Mouse (Mus musculus) heart, adult 2 months (tissue): ENCODE measurements around the gene Crocc. TPM values are rescaled to one million over a fixed set of nuclear protein-coding genes. Genes with fewer than 3 reads are reported as not detected.
A peak's percentile ranks its signal among the peaks of the same experiment; 100 is the strongest.

Source experiments
- DNase-seq, 2 experiments: peaks; one replicate each; pipeline ENCODE4 v3.0.0; 2021
- H3K27ac ChIP-seq: fragments of 200-600 bp; 2 replicates; pipeline ENCODE4 v1.8.1; 2022
- H3K27me3 ChIP-seq: fragments of 200-500 bp; 2 replicates; pipeline ENCODE4 v1.6.1; 2012; ENCODE audit warnings: mild to moderate bottlenecking, low read length, inconsistent platforms, mixed read lengths; ENCODE audit not compliant: control insufficient read depth, insufficient read depth
- H3K36me3 ChIP-seq: fragments of 200-500 bp; 2 replicates; pipeline ENCODE4 v1.6.1; 2012; ENCODE audit warnings: low read length, inconsistent platforms; ENCODE audit not compliant: control insufficient read depth, insufficient read depth
- H3K4me1 ChIP-seq: fragments of 200-500 bp; 2 replicates; pipeline ENCODE4 v1.6.1; 2011; ENCODE audit warnings: low read length; ENCODE audit not compliant: control insufficient read depth, insufficient read depth
- H3K4me3 ChIP-seq: fragments of 200-600 bp; 2 replicates; pipeline ENCODE4 v1.8.1; 2022
- H3K79me2 ChIP-seq: fragments of 200-500 bp; replicated peaks from 2 replicates; pipeline ENCODE4 v1.6.1; 2012; ENCODE audit warnings: mild to moderate bottlenecking, inconsistent platforms, low read length, moderate library complexity, mixed read lengths; ENCODE audit not compliant: control insufficient read depth, insufficient read depth
- H3K9ac ChIP-seq: fragments of 200-500 bp; 2 replicates; pipeline ENCODE4 v1.6.1; 2012; ENCODE audit warnings: low read depth, mild to moderate bottlenecking, control low read depth, inconsistent platforms, low read length, mixed read lengths
- CTCF ChIP-seq: fragments of 200-600 bp; IDR thresholded peaks from 2 replicates; pipeline ENCODE4 v1.8.1; 2022; ENCODE audit warnings: antibody characterized with exemption, mild to moderate bottlenecking, moderate library complexity
- EP300 ChIP-seq: fragments of 200-500 bp; IDR thresholded peaks from 2 replicates; pipeline ENCODE4 v1.6.1; 2011; ENCODE audit warnings: low read depth, low read length, control low read depth; ENCODE audit not compliant: insufficient read depth
- POLR2A ChIP-seq: fragments of 200-500 bp; IDR thresholded peaks from 2 replicates; pipeline ENCODE4 v1.6.1; 2011; ENCODE audit warnings: mild to moderate bottlenecking, low read depth, low read length, control low read depth; ENCODE audit not compliant: insufficient read depth
- WGBS: fragments of 180-500 bp; shearing (Covaris S2); methylation state at CpG from one replicate; pipeline ENCODE4 v1.1.7; 2018; 5-methylcytosine and 5-hydroxymethylcytosine counted together
- intact Hi-C: fragments of 180-260 bp; cut with DNase I; formaldehyde crosslinking; loops from one replicate; pipeline ENCODE4 v1.15.1; 2025
- polyA plus RNA-seq: library from polyadenylated mRNA; depleted of rRNA; stranded (reverse); fragments of >200 nt; gene quantifications from 2 replicates; pipeline ENCODE4 v1.2.3, GENCODE M21; 2012
- total RNA-seq, 2 experiments: library from RNA; stranded (reverse); gene quantifications; 2 replicates each; pipeline ENCODE4 v1.2.3; 2021

Crocc gene
- total and polyA plus RNA-seq, 3 experiments: 4.6 to 5.1 (median 4.9) TPM

DNA sequence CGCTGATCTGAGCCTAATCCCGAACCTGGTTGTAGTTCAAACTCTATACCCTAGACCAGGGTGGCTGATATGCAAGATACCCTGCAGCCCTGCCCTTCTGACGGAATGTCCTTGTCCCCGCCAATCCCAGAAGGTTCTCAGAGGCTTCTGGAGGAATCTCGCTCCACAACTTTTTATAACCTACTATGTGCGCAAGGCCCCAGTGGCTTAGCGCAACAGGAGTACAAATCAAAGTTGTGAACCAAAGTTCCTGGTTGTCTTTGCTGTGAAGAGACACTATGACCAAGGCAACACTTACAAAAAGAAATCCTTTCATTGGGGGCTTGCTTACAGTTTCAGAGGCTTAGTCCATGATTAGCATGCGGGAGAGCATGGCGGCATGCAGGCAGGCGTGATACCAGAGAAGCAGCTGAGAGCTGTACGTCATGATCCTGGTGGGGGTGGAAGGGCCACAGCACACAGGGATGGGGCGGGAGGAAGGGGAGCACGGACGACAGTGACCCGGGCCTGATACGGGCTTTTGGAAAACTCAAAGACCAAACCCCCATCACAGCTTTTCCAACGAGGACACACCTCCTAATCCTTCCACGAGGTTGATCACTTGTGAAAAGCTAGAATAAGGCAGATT, 18.3 kb upstream of the Crocc start:
- Histone ChIP-seq H3K27me3 (no peaks in the 10 kb centered on the region), H3K4me3 (no peak overlapping the region; the same call in 1 of the 2 replicates), H3K79me2 (peaks cover 7% of the 10 kb centered on the region), H3K4me1 (peaks cover 6% of the 10 kb centered on the region), H3K9ac (no peak overlapping the region), H3K27ac (no peak overlapping the region; the same call in 1 of the 2 replicates), H3K36me3 (no peaks in the 10 kb centered on the region)
- DNase-seq: no peak
- 67% methylated on average over 18 of the region's 18 CpGs for WGBS
- intact Hi-C loops: loop anchor here (2.0 to 5.0 kb wide), 2 partner anchors 60 to 116 kb away; partner anchors contain the start of genes Sdhb and Szrd1
- TF ChIP-seq CTCF (no peak), EP300 (no peak), POLR2A (no peak)

DNA sequence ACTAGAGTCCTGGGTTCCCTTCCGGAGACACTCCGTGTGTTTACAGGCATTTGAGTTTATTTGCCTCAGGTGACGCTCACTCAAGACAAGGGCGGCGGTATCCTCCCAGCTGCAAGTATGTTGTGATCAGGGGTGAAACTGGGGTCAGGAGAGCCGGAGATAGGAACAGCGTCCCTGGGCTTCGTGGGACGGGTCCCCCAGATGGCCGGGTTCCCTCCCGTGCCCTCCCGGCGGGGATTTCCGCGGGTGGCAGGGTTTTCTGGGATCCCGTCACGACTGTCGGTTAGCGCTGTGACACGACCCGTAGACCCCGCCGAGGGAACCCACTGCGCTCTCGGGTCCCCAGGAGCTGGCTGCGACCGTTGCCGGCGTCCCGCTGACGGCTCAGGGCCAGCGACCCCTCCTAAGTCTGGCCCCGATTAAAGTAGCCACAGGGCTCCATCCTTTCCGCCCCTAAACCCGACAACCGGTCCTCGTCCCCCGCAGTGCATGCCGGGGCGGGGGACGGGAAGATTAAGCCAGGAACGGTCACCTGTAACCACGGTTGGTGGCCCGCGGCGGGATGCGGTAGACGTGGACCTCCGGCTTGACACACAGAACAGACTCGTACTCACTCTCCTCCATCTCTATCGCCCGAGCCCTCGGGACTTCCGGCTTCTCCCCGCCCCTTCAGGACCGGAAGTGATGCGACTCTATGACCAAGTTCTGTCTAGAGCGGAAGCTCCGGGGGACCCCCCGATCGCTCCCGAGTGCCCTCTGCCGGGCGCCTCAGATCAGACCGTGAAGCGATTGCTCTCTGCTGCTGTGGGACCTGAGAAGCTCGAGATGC, 17.5 kb upstream of the Crocc start, which contains the start of gene Necap2:
Gene Necap2, minus strand, starts transcription at position 677 of the 829 bp plus-strand sequence.
- WGBS: under 1% methylated on average over 67 of the region's 67 CpGs
- Histone ChIP-seq H3K27me3 (no peaks in the 10 kb centered on the region), H3K27ac (peak within 1 kb of the TSS; percentile 85), H3K36me3 (no peaks in the 10 kb centered on the region), H3K4me1 (peaks cover 6% of the 10 kb centered on the region), H3K9ac (peak within 1 kb of the TSS; percentile 88), H3K79me2 (peaks cover 7% of the 10 kb centered on the region), H3K4me3 (peak within 1 kb of the TSS; percentile 98)
- intact Hi-C loops: loop anchor here (2.0 to 5.0 kb wide), 2 partner anchors 61 to 116 kb away; partner anchors contain the start of genes Sdhb and Szrd1
- DNase-seq: peak; percentile 95 to 96
- TF ChIP-seq CTCF (peak; percentile 97), EP300 (peak; percentile 45; the same call in 1 of the 2 replicates), POLR2A (peak; percentile 96)

DNA sequence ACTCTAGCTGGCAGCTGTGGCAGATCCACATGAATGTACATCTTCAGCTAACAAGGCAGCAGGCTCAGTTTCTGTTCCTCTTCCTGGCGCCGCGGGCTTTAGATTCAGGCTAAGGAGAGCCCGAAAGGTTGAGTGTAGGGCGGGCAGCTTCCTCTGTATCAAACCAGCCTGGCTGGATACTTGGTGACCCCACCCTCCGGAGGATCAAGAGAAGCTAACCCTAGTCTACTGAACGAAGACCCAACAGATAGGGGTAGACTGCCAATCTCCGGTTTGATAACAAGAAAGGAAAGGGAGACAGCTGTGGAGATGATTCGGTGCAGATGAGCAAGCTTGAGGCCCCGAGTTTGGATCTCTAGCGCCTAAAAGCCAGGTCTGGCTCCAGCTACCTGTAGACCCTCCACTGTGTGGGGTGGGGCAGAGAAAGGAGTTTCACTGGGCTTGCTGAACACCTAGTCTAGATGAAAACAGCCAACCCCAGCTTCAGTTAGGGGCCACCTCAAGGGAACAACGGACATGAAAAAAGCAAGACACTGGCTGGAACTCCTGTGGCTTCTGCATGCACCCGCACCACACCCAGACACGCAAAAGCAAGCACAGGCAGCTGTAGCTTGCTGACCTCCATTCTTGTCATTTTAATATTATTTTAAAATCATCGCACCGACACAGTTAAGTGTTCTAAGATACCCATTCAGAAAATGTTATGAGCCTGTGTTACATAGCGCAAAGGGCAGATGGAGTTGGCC, 16.6 kb upstream of the Crocc start:
- H3K9ac ChIP-seq: peak overlapping the region; percentile 88
- no peaks in the 10 kb centered on the region for H3K36me3 ChIP-seq
- intact Hi-C loops: loop anchor here (5.0 kb wide), 1 partner anchor 115 kb away; the partner anchor contains the start of gene Sdhb
- H3K79me2 ChIP-seq: peaks cover 7% of the 10 kb centered on the region
- H3K4me1 ChIP-seq: peaks cover 6% of the 10 kb centered on the region
- peak overlapping the region; percentile 98 for H3K4me3 ChIP-seq
- WGBS: 42% methylated on average over 17 of the region's 17 CpGs
- H3K27me3 ChIP-seq: no peaks in the 10 kb centered on the region
- peak overlapping the region; percentile 52; the same call in 1 of the 2 replicates for H3K27ac ChIP-seq
- TF ChIP-seq EP300: no peak
- no peak for TF ChIP-seq POLR2A
- TF ChIP-seq CTCF: no peak
- DNase-seq: peak; percentile 43 to 64

DNA sequence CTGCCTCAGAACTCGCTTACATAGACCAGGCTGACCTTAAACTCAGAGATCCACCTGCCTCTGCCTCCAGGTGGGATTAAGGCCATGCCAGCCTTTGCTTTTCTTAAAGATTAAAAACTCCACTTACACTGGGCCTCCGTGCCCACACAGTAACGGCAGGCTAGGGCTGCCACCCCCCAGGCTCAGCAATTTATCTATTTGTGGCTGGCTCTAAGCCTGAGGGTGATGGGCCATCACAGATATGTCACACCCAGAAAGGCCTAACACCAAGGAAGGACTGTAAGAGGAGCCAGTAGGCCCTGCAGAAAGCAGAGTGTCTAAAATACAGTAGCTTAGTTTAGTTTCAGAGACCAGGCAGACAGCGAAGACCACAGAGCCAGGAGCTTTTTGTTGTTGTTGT, 13.8 kb upstream of the Crocc start:
- intact Hi-C loops: no loop called here
- H3K79me2 ChIP-seq: peaks cover 7% of the 10 kb centered on the region
- no peak overlapping the region for H3K9ac ChIP-seq
- H3K36me3 ChIP-seq: no peaks in the 10 kb centered on the region
- peak overlapping the region; percentile 66 for H3K27ac ChIP-seq
- no peaks in the 10 kb centered on the region for H3K27me3 ChIP-seq
- peaks cover 6% of the 10 kb centered on the region for H3K4me1 ChIP-seq
- 74% methylated on average over 4 of the region's 4 CpGs for WGBS
- DNase-seq: no peak
- H3K4me3 ChIP-seq: no peak overlapping the region
- TF ChIP-seq EP300: no peak
- no peak for TF ChIP-seq CTCF
- TF ChIP-seq POLR2A: no peak

DNA sequence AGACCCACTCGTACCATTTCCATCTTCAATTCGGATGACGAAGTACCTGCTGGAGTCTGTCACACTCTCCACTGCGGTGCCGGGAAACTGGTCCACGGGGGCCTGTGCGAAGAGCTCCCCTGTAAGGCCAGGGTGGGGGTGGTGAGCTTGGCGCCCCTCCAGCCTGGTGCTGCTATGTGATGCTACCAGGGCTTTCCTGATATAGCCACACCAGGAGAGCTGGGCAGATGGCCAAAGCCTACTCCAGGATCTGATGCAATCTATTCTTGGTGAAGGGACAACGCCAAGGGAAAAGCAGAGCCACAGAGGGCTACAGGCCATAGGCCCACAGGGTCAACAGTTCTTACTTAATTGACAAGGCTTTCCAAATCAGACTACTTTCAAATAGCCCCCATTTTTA, 13.3 kb upstream of the Crocc start:
- H3K27ac ChIP-seq: peak overlapping the region; percentile 66
- peak; percentile 72 to 81 for DNase-seq
- peaks cover 6% of the 10 kb centered on the region for H3K4me1 ChIP-seq
- H3K9ac ChIP-seq: no peak overlapping the region
- no peak overlapping the region for H3K4me3 ChIP-seq
- no peaks in the 10 kb centered on the region for H3K27me3 ChIP-seq
- intact Hi-C loops: no loop called here
- no peaks in the 10 kb centered on the region for H3K36me3 ChIP-seq
- H3K79me2 ChIP-seq: peaks cover 7% of the 10 kb centered on the region
- TF ChIP-seq EP300: 0 out of 2 replicates have a peak, but pooled peaks have one; percentile 21
- no peak for TF ChIP-seq CTCF
- no peak for TF ChIP-seq POLR2A
- 38% methylated on average over 9 of the region's 9 CpGs for WGBS
